Mouse (Mus musculus): ENCODE measurements around the gene Spem1.

GRCm38 (mm10) chr11:69803786-69804651 is 18.0 kb downstream of the Spem1 start:
- TF ChIP-seq HCFC1 (IDR thresholded peaks at IDR 0.05; ENCODE audit: borderline replicate concordance, insufficient read depth, low read length) (no peak), MAFK (IDR thresholded peaks at IDR 0.05; ENCODE audit: insufficient read depth, low read depth, low read length) (no peak), ZC3H11A (IDR thresholded peaks at IDR 0.05; ENCODE audit: borderline replicate concordance, low read depth, low read length) (no peak), CHD2 (IDR thresholded peaks at IDR 0.05; ENCODE audit: low read depth, low read length) (no peak), ZNF384 (IDR thresholded peaks at IDR 0.05; ENCODE audit: low read depth, low read length) (no peak)
